Comparison of ENCODE assay signal across 10 mouse cellular contexts in genomic region chr5:128596813-128597212, GRCm38 (mm10). TPM values are rescaled to one million over a fixed set of nuclear protein-coding genes. Genes with fewer than 3 reads are reported as not detected.
A peak's percentile ranks its signal among the peaks of the same experiment; 100 is the strongest.
DNase-seq lines count a peak whose midpoint lies in the region; ATAC-seq and TF ChIP-seq lines count a peak whose summit lies in the region.
"Had no signal": no experiment of that assay in that cellular context is flagged by ENCODE, and none has a peak within 500 bp of the region (broad histone marks: within the 10 kb centered on the region; RNA-seq: fewer than 3 reads in every experiment).

No protein-coding gene starts in this region.

- no peak for TF ChIP-seq CTCF in heart, adult 2 months (IDR thresholded peaks at IDR 0.05)

- 2% methylated on average over 20 of the region's 20 CpGs for WGBS in heart, embryonic 12.5 days
- 6% methylated on average over 20 of the region's 20 CpGs for WGBS in heart, adult 2 months
- WGBS in forebrain, embryonic 12.5 days: 1% methylated on average over 20 of the region's 20 CpGs
- under 1% methylated on average over 20 of the region's 20 CpGs for WGBS in midbrain, embryonic 10.5 days

- intact Hi-C loops in heart, adult 2 months (cut with DNase I): no loop called here

- no peak for ATAC-seq in heart, embryonic 12.5 days (ENCODE audit: insufficient number of reproducible peaks, low FRiP score)
- ATAC-seq in forebrain, embryonic 12.5 days (ENCODE audit: low FRiP score): no peak

- H3K4me3 ChIP-seq in heart, embryonic 12.5 days: peak overlapping the region; percentile 31
- no peak overlapping the region for H3K4me3 ChIP-seq in heart, adult 2 months
- H3K4me3 ChIP-seq in forebrain, embryonic 12.5 days (replicated peaks): peak overlapping the region; percentile 28
- peak overlapping the region; percentile 93 for H3K4me3 ChIP-seq in midbrain, embryonic 10.5 days
- H3K4me3 ChIP-seq: liver, embryonic 13.5 days had no signal

- DNase-seq in heart, adult 2 months: no peak
- peak; percentile 61 for DNase-seq in ES-CJ7 (ENCODE audit: low read depth, low spot score)
- peak; percentile 85 for DNase-seq in midbrain, embryonic 10.5 days (ENCODE audit: low spot score)
- no peak for DNase-seq in thymus, adult 18-20 months
- no peak for DNase-seq in thymus, postnatal 36 days
- DNase-seq in adrenal gland, postnatal 10 days: no peak
- DNase-seq: liver, embryonic 13.5 days had no signal

- H3K4me2 ChIP-seq in heart, embryonic 12.5 days: peak overlapping the region; percentile 66
- H3K4me2 ChIP-seq in forebrain, embryonic 12.5 days: peak overlapping the region; percentile 51
- H3K4me2 ChIP-seq: liver, embryonic 13.5 days had no signal

- H3K27ac ChIP-seq in heart, embryonic 12.5 days (ENCODE audit: poor library complexity, severe bottlenecking): no peak overlapping the region
- H3K27ac ChIP-seq in heart, adult 2 months: no peak overlapping the region
- no peak overlapping the region for H3K27ac ChIP-seq in forebrain, embryonic 12.5 days
- H3K27ac ChIP-seq in midbrain, embryonic 10.5 days (replicated peaks): peak overlapping the region; percentile 98
- H3K27ac ChIP-seq: liver, embryonic 13.5 days had no signal

- TF ChIP-seq EP300 in heart, adult 2 months (IDR thresholded peaks at IDR 0.05; ENCODE audit: insufficient read depth, low read depth, low read length): no peak

- peak overlapping the region; percentile 20; the same call in 1 of the 2 replicates for H3K9ac ChIP-seq in heart, embryonic 12.5 days
- no peak overlapping the region for H3K9ac ChIP-seq in heart, adult 2 months (ENCODE audit: low read depth, low read length)
- no peak overlapping the region for H3K9ac ChIP-seq in forebrain, embryonic 12.5 days
- H3K9ac ChIP-seq: liver, embryonic 13.5 days had no signal

- peaks cover 60% of the 10 kb centered on the region for H3K27me3 ChIP-seq in heart, embryonic 12.5 days (replicated peaks)
- peaks cover 7% of the 10 kb centered on the region for H3K27me3 ChIP-seq in heart, adult 2 months (ENCODE audit: control insufficient read depth, insufficient read depth, low read length)
- peaks cover 94% of the 10 kb centered on the region for H3K27me3 ChIP-seq in forebrain, embryonic 12.5 days
- H3K27me3 ChIP-seq in midbrain, embryonic 10.5 days (ENCODE audit: low read depth, poor library complexity, severe bottlenecking): peaks cover 72% of the 10 kb centered on the region
- H3K27me3 ChIP-seq: CH12.LX had no signal

- H3K79me2 ChIP-seq in heart, adult 2 months (replicated peaks; ENCODE audit: control insufficient read depth, insufficient read depth, low read length): no peaks in the 10 kb centered on the region

- no peak for TF ChIP-seq POLR2A in heart, adult 2 months (IDR thresholded peaks at IDR 0.05; ENCODE audit: insufficient read depth, low read depth, low read length)

- H3K9me3 ChIP-seq in heart, embryonic 12.5 days (replicated peaks): no peaks in the 10 kb centered on the region
- no peaks in the 10 kb centered on the region for H3K9me3 ChIP-seq in forebrain, embryonic 12.5 days
- H3K9me3 ChIP-seq in midbrain, embryonic 10.5 days (replicated peaks): no peaks in the 10 kb centered on the region
- H3K9me3 ChIP-seq: liver, embryonic 13.5 days had no signal

- H3K4me1 ChIP-seq in heart, embryonic 12.5 days (replicated peaks): peaks cover 33% of the 10 kb centered on the region
- no peaks in the 10 kb centered on the region for H3K4me1 ChIP-seq in heart, adult 2 months (ENCODE audit: control insufficient read depth, insufficient read depth, low read length)
- peaks cover 59% of the 10 kb centered on the region for H3K4me1 ChIP-seq in forebrain, embryonic 12.5 days
- H3K4me1 ChIP-seq in midbrain, embryonic 10.5 days: peaks cover 80% of the 10 kb centered on the region

- H3K36me3 ChIP-seq in heart, embryonic 12.5 days: no peaks in the 10 kb centered on the region
- H3K36me3 ChIP-seq in heart, adult 2 months (ENCODE audit: control insufficient read depth, insufficient read depth, low read length): no peaks in the 10 kb centered on the region
- no peaks in the 10 kb centered on the region for H3K36me3 ChIP-seq in forebrain, embryonic 12.5 days (replicated peaks)
- H3K36me3 ChIP-seq in midbrain, embryonic 10.5 days: peaks cover 18% of the 10 kb centered on the region
- H3K36me3 ChIP-seq: liver, embryonic 13.5 days had no signal

RNA-seq across cellular contexts. Expression of gene Fzd10, which starts 3.8 kb away (rescaled TPM):
- 0.42 and 0.50 TPM in 2 replicates for polyA plus RNA-seq in heart, embryonic 12.5 days (2016; fragmentation: Nextera tagmentation; extraction: Ambion mirVana)
- not detected for total RNA-seq in heart, adult 2 months (2021)
- polyA plus RNA-seq in heart, adult 2 months (2012; rRNA removed): 0.09 and 0.12 TPM in 2 replicates
- polyA plus RNA-seq in forebrain, embryonic 12.5 days (2016; fragmentation: Nextera tagmentation; extraction: Ambion mirVana): 4.8 and 5.3 TPM in 2 replicates
- polyA plus RNA-seq in midbrain, embryonic 10.5 days (2016; fragmentation: Nextera tagmentation; extraction: Ambion mirVana): 14.0 and 15.0 TPM in 2 replicates
- total RNA-seq in adrenal gland, postnatal 10 days (2021): 1 to 10 TPM in 1 of 2 experiments, under 1 TPM in 1; 0.51 to 2.2 TPM
- total RNA-seq: CH12.LX had no signal

Comparison
In these comparisons a context has a peak if more than half of its experiments do, and no peak if none do; other contexts are left out.
1. DNase-seq: peak in ES-CJ7 (single experiment) and midbrain, embryonic 10.5 days (single experiment); none in heart, adult 2 months (0 of 2), thymus, adult 18-20 months (0 of 2), thymus, postnatal 36 days (0 of 2) and adrenal gland, postnatal 10 days (single experiment).